Mouse (Mus musculus) MEL (cell line): ENCODE data around the gene Hs6st1.

Source experiments
- CHD2 ChIP-seq: IDR thresholded peaks from 2 replicates; pipeline ENCODE4 v1.6.1; 2011; ENCODE audit warnings: low read length, improper control_type of control experiment
- EP300 ChIP-seq, 2 experiments: IDR thresholded peaks; 2 replicates each; pipeline ENCODE4 v1.6.1; 2011; ENCODE audit warnings: improper control_type of control experiment in 2 of 2, low read length in 2 of 2, low read depth in 1 of 2, mild to moderate bottlenecking in 1 of 2
- MAFK ChIP-seq: IDR thresholded peaks from 2 replicates; pipeline ENCODE4 v1.6.1; 2011; ENCODE audit warnings: low read depth, mild to moderate bottlenecking, low read length, improper control_type of control experiment, borderline replicate concordance
- MAX ChIP-seq: IDR thresholded peaks from 2 replicates; pipeline ENCODE4 v1.6.1; 2011; ENCODE audit warnings: low read length, improper control_type of control experiment
- POLR2A ChIP-seq, 2 experiments: IDR thresholded peaks; 2 replicates each; pipeline ENCODE4 v1.6.1; 2011 to 2012; ENCODE audit warnings: low read length in 2 of 2, mild to moderate bottlenecking in 2 of 2, control low read depth in 1 of 2, improper control_type of control experiment in 1 of 2, low read depth in 1 of 2, moderate library complexity in 1 of 2; ENCODE audit not compliant: control insufficient read depth in 1 of 2, insufficient read depth in 1 of 2, poor library complexity in 1 of 2
- RAD21 ChIP-seq: IDR thresholded peaks from 2 replicates; pipeline ENCODE4 v1.6.1; 2011; ENCODE audit warnings: mild to moderate bottlenecking, low read depth, low read length, improper control_type of control experiment
- ZC3H11A ChIP-seq: IDR thresholded peaks from 2 replicates; pipeline ENCODE4 v1.6.1; 2012; ENCODE audit warnings: low read depth, mild to moderate bottlenecking, inconsistent platforms, low read length, improper control_type of control experiment
- ZNF384 ChIP-seq: IDR thresholded peaks from 2 replicates; pipeline ENCODE4 v1.6.1; 2012; ENCODE audit warnings: low read depth, mild to moderate bottlenecking, inconsistent platforms, low read length, improper control_type of control experiment

GRCm38 (mm10) chr1:36116488-36116887 is 48.3 kb downstream of the Hs6st1 start:
- TF ChIP-seq CHD2 (no peak), MAX (no peak), EP300 (IDR thresholded peaks at IDR 0.05; ENCODE audit: low read depth in 1 of 2, low read length in 2 of 2) (no peak), POLR2A (IDR thresholded peaks at IDR 0.05; ENCODE audit: control insufficient read depth in 1 of 2, insufficient read depth in 1 of 2, low read depth in 1 of 2, low read length in 2 of 2, poor library complexity in 1 of 2) (no peak), RAD21 (no peak), ZC3H11A (no peak), ZNF384 (no peak), MAFK (no peak)
